Mouse (Mus musculus): ENCODE measurements around the gene Sigirr. TPM values are rescaled to one million over a fixed set of nuclear protein-coding genes. Genes with fewer than 3 reads are reported as not detected.

Sigirr gene
- polyA plus RNA-seq, 1 experiment = 23.2 TPM

DNA sequence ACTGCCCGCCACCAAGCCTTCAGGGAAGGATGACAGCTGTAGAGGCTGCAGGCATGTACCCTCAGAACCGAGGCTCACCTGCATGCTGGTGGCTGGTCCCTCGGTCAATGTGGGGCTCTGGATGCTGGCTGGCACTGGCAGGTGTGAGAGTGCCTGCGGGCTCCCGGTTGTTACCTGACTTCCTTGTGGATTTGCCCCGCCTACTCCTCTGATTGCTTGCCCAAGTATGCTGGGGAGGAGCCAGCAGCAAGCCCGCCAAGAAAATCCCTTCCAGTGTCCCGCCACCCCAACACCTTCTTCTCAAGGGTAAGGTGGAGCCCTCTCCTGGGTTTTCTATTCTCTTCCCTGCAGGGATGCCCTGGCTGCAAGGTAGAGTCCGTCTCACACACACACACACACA is 17.3 kb upstream of the Sigirr start, which contains the start of gene Ano9:
TSS of gene Ano9 (minus strand) at position 171 of the 400 bp plus-strand sequence.
- Histone ChIP-seq H3K9ac (ENCODE audit: low read depth, poor library complexity, severe bottlenecking) (peak within 1 kb of the TSS; percentile 19), H3K4me3 (ENCODE audit: low read depth, low read length) (peak within 1 kb of the TSS; percentile 70), H3K27me3 (ENCODE audit: control insufficient read depth, insufficient read depth, low read length, poor library complexity, severe bottlenecking) (no peaks in the 10 kb centered on the region), H3K27ac (ENCODE audit: insufficient read depth, low read length) (no peak within 1 kb of the TSS), H3K36me3 (ENCODE audit: control insufficient read depth, insufficient read depth, low read length, poor library complexity, severe bottlenecking) (no peaks in the 10 kb centered on the region), H3K4me1 (ENCODE audit: control insufficient read depth, insufficient read depth, low read length) (no peaks in the 10 kb centered on the region), H3K9me3 (replicated peaks; ENCODE audit: control insufficient read depth, insufficient read depth, low read length, poor library complexity, severe bottlenecking) (no peaks in the 10 kb centered on the region)
- TF ChIP-seq EP300 (IDR thresholded peaks at IDR 0.05; ENCODE audit: insufficient read depth, low read depth, low read length) = no peak
- TF ChIP-seq POLR2A (IDR thresholded peaks at IDR 0.05; ENCODE audit: insufficient read depth, low read length) = no peak
- no peak for TF ChIP-seq CTCF (IDR thresholded peaks at IDR 0.05; ENCODE audit: low read depth, low read length)

DNA sequence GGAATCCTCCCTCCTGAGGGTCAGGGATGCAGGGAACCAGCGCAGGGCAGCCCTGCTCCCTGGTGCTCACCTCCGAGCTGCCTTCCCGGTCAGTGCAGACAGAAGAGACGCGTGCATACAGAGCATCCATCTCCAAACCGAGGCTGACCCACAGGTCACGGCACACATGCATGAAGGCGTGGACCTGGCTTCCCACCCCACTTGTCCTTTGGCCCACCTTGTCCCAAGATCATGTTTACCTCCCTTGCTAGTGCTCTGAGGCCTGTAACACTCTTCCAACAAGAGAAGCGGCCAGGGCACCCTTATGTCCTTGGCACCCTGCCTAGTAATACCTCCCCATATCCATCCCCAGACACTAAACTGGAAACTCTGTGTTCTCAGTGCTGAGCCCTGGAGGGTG is 15.5 kb upstream of the Sigirr start:
- Histone ChIP-seq H3K27ac (ENCODE audit: insufficient read depth, low read length) (no peak overlapping the region), H3K9me3 (replicated peaks; ENCODE audit: control insufficient read depth, insufficient read depth, low read length, poor library complexity, severe bottlenecking) (no peaks in the 10 kb centered on the region), H3K36me3 (ENCODE audit: control insufficient read depth, insufficient read depth, low read length, poor library complexity, severe bottlenecking) (no peaks in the 10 kb centered on the region), H3K4me3 (ENCODE audit: low read depth, low read length) (no peak overlapping the region), H3K4me1 (ENCODE audit: control insufficient read depth, insufficient read depth, low read length) (no peaks in the 10 kb centered on the region), H3K9ac (ENCODE audit: low read depth, poor library complexity, severe bottlenecking) (no peak overlapping the region), H3K27me3 (ENCODE audit: control insufficient read depth, insufficient read depth, low read length, poor library complexity, severe bottlenecking) (no peaks in the 10 kb centered on the region)
- no peak for TF ChIP-seq POLR2A (IDR thresholded peaks at IDR 0.05; ENCODE audit: insufficient read depth, low read length)
- no peak for TF ChIP-seq CTCF (IDR thresholded peaks at IDR 0.05; ENCODE audit: low read depth, low read length)

DNA sequence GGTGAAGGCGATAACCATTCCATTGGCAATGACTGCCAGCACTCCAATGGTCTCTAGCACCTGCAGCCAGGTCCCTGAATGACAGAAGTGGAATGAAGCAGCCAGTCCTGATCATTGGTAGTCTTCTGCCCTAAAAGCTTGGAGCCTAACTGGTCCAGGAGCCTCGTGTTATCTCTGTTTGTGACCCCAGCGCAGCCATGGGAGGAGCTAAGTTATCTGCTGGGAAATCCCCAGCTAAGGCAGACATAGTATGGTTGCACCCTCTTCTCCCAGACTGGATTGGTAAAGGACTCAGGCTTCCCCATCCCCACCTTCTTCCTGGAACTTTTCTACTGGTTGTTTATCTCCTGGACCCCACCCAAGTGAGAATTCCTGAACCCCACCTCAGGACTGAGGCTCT is 2.8 kb upstream of the Sigirr start:
- TF ChIP-seq CTCF (IDR thresholded peaks at IDR 0.05; ENCODE audit: low read depth, low read length) (no peak), EP300 (IDR thresholded peaks at IDR 0.05; ENCODE audit: insufficient read depth, low read depth, low read length) (no peak), POLR2A (IDR thresholded peaks at IDR 0.05; ENCODE audit: insufficient read depth, low read length) (no peak)
- H3K9ac ChIP-seq (ENCODE audit: low read depth, poor library complexity, severe bottlenecking) = no peak overlapping the region
- no peak overlapping the region for H3K4me3 ChIP-seq (ENCODE audit: low read depth, low read length)
- H3K27ac ChIP-seq (ENCODE audit: insufficient read depth, low read length) = no peak overlapping the region
- peaks cover 1% of the 10 kb centered on the region for H3K4me1 ChIP-seq (ENCODE audit: control insufficient read depth, insufficient read depth, low read length)
- no peaks in the 10 kb centered on the region for H3K9me3 ChIP-seq (replicated peaks; ENCODE audit: control insufficient read depth, insufficient read depth, low read length, poor library complexity, severe bottlenecking)
- no peaks in the 10 kb centered on the region for H3K27me3 ChIP-seq (ENCODE audit: control insufficient read depth, insufficient read depth, low read length, poor library complexity, severe bottlenecking)
- H3K36me3 ChIP-seq (ENCODE audit: control insufficient read depth, insufficient read depth, low read length, poor library complexity, severe bottlenecking) = no peaks in the 10 kb centered on the region

DNA sequence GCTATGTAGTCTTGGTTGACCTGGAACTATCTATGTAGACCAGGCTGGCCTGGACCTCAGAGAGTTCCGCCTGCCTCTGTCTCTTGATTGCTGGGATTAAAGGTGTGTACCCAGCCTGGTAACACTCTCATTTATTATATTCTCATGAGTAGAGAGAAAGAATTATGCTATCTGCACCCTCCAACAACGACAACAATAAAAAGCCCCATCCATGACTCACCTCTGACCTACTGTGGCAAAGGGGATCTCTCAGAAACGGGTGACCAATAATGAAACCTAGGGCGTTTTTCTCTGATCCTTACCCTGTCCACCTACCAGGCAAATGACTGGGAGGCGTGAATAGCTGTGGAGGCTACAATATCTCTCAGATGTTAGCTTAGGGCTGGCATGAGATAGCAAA is 3.2 kb downstream of the Sigirr start:
- H3K4me1 ChIP-seq (ENCODE audit: control insufficient read depth, insufficient read depth, low read length) = peaks cover 7% of the 10 kb centered on the region
- H3K9ac ChIP-seq (ENCODE audit: low read depth, poor library complexity, severe bottlenecking) = no peak overlapping the region
- TF ChIP-seq EP300 (IDR thresholded peaks at IDR 0.05; ENCODE audit: insufficient read depth, low read depth, low read length) = no peak
- no peak for TF ChIP-seq CTCF (IDR thresholded peaks at IDR 0.05; ENCODE audit: low read depth, low read length)
- no peak for TF ChIP-seq POLR2A (IDR thresholded peaks at IDR 0.05; ENCODE audit: insufficient read depth, low read length)
- H3K4me3 ChIP-seq (ENCODE audit: low read depth, low read length) = no peak overlapping the region
- no peaks in the 10 kb centered on the region for H3K27me3 ChIP-seq (ENCODE audit: control insufficient read depth, insufficient read depth, low read length, poor library complexity, severe bottlenecking)
- no peaks in the 10 kb centered on the region for H3K36me3 ChIP-seq (ENCODE audit: control insufficient read depth, insufficient read depth, low read length, poor library complexity, severe bottlenecking)
- no peaks in the 10 kb centered on the region for H3K9me3 ChIP-seq (replicated peaks; ENCODE audit: control insufficient read depth, insufficient read depth, low read length, poor library complexity, severe bottlenecking)
- peak overlapping the region; percentile 28 for H3K27ac ChIP-seq (ENCODE audit: insufficient read depth, low read length)

DNA sequence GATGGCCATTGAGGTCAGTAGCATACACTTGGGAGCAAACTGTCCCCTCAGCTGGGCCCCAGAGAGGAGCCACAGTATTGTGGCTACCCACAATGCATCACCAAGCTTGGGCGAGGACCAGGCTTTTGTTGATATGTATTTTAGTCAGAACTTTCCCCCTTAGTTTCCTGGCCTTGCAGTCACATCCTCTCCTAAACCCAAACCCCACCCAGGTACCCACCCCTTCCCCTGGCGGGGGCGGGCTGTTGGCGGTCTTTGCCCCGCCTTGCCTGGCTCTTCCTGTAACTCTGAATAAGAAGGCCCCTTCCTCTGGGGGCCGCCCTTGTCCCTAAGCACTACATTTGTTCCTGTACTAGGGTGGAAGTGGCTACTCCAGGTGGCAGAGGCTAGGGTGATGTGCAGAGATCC is 3.7 kb downstream of the Sigirr start:
- H3K27ac ChIP-seq (ENCODE audit: insufficient read depth, low read length) = peak overlapping the region; percentile 71
- H3K36me3 ChIP-seq (ENCODE audit: control insufficient read depth, insufficient read depth, low read length, poor library complexity, severe bottlenecking) = no peaks in the 10 kb centered on the region
- no peaks in the 10 kb centered on the region for H3K27me3 ChIP-seq (ENCODE audit: control insufficient read depth, insufficient read depth, low read length, poor library complexity, severe bottlenecking)
- H3K9ac ChIP-seq (ENCODE audit: low read depth, poor library complexity, severe bottlenecking) = no peak overlapping the region
- H3K9me3 ChIP-seq (replicated peaks; ENCODE audit: control insufficient read depth, insufficient read depth, low read length, poor library complexity, severe bottlenecking) = no peaks in the 10 kb centered on the region
- H3K4me1 ChIP-seq (ENCODE audit: control insufficient read depth, insufficient read depth, low read length) = peaks cover 7% of the 10 kb centered on the region
- TF ChIP-seq POLR2A (IDR thresholded peaks at IDR 0.05; ENCODE audit: insufficient read depth, low read length) = no peak
- 0 out of 2 replicates have a peak, but pooled peaks have one; percentile 24 for TF ChIP-seq EP300 (IDR thresholded peaks at IDR 0.05; ENCODE audit: insufficient read depth, low read depth, low read length)
- peak; percentile 27 for TF ChIP-seq CTCF (IDR thresholded peaks at IDR 0.05; ENCODE audit: low read depth, low read length)
- peak overlapping the region; percentile 63 for H3K4me3 ChIP-seq (ENCODE audit: low read depth, low read length)

DNA sequence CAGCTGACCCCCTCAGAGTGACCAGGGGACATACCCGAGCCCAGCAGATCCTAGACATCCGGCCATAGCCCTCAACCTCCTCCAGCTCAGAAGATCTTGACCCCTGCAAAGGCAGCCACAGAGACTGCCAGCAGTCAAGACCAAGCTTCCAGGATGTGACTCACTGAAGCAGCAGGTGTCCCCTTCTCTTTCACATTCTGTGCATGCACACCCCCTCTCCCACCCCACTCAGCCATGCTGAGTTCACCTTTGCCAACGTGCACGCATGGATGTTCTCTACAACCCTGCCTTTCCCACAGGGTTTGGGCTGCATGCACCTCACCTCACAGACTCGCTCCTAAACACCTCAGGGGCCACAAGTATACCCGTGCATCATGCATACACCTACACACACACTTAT is 4.4 kb downstream of the Sigirr start:
- H3K9ac ChIP-seq (ENCODE audit: low read depth, poor library complexity, severe bottlenecking) = no peak overlapping the region
- TF ChIP-seq CTCF (IDR thresholded peaks at IDR 0.05; ENCODE audit: low read depth, low read length) (no peak), EP300 (IDR thresholded peaks at IDR 0.05; ENCODE audit: insufficient read depth, low read depth, low read length) (0 out of 2 replicates have a peak, but pooled peaks have one; percentile 44), POLR2A (IDR thresholded peaks at IDR 0.05; ENCODE audit: insufficient read depth, low read length) (no peak)
- no peaks in the 10 kb centered on the region for H3K9me3 ChIP-seq (replicated peaks; ENCODE audit: control insufficient read depth, insufficient read depth, low read length, poor library complexity, severe bottlenecking)
- H3K27ac ChIP-seq (ENCODE audit: insufficient read depth, low read length) = peak overlapping the region; percentile 71
- H3K36me3 ChIP-seq (ENCODE audit: control insufficient read depth, insufficient read depth, low read length, poor library complexity, severe bottlenecking) = no peaks in the 10 kb centered on the region
- H3K27me3 ChIP-seq (ENCODE audit: control insufficient read depth, insufficient read depth, low read length, poor library complexity, severe bottlenecking) = no peaks in the 10 kb centered on the region
- H3K4me1 ChIP-seq (ENCODE audit: control insufficient read depth, insufficient read depth, low read length) = peaks cover 7% of the 10 kb centered on the region
- peak overlapping the region; percentile 63 for H3K4me3 ChIP-seq (ENCODE audit: low read depth, low read length)
